Mouse (Mus musculus) spleen, postnatal 14 days (tissue): ENCODE measurements around the gene Slc16a11.

Source experiments
- DNase-seq, 2 experiments: peaks; one replicate each; pipeline ENCODE4 v3.0.0; 2021 to 2022; ENCODE audit warnings: low spot score in 2 of 2

The Slc16a11 gene

GRCm38 (mm10) chr11:70200036-70200608 is 12.4 kb upstream of the Slc16a11 start:
- DNase-seq = no peak

DNA sequence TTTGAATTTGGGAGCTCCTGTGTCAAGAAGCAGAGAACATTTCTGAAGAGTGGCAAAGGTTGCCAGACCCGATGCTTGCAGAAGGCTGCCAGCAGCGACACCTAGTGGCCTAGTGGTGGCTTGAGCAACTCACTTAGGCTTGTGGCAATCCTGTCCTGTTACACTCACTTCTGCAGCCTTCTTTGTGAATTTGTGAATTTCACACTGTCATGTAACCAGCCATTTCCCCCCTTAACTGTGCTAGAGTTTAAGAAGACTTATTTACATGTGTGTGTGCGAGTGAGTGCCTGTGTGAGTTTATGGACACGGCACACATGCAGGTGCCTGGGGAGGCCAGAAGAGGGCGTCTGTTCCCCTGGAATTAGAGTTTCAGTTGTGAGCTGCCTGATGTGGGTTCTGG is 10.9 kb upstream of the Slc16a11 start:
- DNase-seq = peak; percentile 46 to 72

DNA sequence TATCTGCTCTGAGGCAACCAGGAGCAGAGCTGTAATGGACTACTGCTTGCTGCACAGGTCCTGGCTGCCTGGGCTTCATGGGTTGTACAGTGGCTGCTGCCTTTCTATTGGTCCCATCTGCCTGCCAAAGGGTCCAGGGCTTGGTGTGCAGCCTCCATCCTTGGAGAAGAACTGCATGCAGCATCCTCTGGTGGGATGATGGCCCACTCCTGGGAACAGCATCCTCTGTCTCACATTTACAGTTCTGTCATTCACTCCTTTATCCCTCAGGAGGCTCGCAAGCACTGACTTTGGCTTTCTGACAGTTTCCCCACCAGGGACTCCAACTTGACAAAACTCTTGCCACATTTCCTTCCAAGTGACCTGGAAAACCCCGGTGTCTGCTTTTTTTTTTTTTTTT is 5.8 kb upstream of the Slc16a11 start:
- DNase-seq = no peak

DNA sequence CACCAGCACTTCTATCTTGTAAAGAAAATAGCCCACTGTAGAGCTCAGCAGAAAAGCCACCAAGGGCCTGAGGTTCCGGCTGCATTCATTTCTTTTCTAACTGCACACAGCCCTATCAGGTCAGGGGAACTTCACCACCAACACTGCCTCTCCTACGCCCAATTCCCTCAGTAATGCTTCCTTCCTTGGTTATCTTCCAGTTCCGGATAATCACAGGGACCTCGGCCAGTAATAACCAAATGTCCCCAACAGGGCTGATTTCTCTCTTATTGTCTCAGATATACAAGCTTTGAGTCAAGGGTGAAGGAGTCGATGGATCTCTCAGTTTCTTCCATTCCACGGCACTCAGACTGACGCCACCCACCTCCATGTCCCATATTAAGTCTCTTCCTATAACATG is 5.3 kb upstream of the Slc16a11 start:
- no peak for DNase-seq

- DNase-seq = no peak
Observed at GRCm38 (mm10) chr11:70208778-70209388, 3.7 kb upstream of the Slc16a11 start.

DNA sequence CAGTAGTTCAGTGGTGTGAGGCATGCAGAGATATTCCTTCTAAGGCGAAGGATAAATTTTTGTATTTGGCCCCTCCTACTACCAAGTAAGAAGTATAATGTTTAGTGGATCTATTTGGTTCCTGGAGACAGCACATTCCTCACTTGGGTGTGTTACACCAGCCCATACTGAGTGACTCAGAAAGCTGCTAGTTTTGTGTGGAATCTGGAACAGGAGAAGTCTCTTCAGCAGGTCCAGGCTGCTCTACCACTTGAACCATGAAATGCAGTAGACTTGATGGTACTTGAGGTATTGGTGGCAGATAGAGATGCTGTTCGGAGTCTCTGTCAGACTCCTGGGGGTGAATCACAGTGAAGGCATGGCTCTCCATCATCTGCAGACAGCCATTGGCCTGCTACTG is 1.9 kb upstream of the Slc16a11 start:
- no peak for DNase-seq

DNA sequence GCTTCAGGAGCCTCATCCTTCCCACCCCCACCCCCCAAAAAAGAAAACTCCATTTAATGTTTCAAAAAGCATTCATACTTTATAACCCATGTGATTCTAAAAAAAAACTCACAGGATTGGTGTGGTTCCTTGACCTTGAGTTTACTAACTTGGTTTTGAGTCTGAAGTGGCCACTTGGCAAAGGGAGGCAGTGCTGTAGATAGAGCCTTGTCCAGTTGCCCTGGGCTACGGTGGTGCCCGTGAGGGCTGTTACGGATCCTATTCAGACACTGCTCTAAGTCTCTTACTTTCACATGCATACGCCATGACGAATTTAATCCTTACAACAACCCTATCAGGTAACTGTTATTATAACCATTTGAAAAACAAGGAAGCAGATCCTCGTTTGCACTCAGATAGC is 580 bp upstream of the Slc16a11 start:
- DNase-seq = no peak

GRCm38 (mm10) chr11:70212896-70213295 is 344 bp downstream of the Slc16a11 start:
- DNase-seq = peak in 1 of 2 experiments; percentile 54

GRCm38 (mm10) chr11:70213736-70214135 is 1.2 kb downstream of the Slc16a11 start:
- DNase-seq = no peak

GRCm38 (mm10) chr11:70214191-70214855 is 1.8 kb downstream of the Slc16a11 start:
- no peak for DNase-seq

- DNase-seq = no peak
Observed at GRCm38 (mm10) chr11:70214856-70215209, 2.3 kb downstream of the Slc16a11 start.

- DNase-seq = no peak
Observed at GRCm38 (mm10) chr11:70215301-70215700, 2.7 kb downstream of the Slc16a11 start.

GRCm38 (mm10) chr11:70216103-70216502 is 3.6 kb downstream of the Slc16a11 start:
- DNase-seq = no peak

DNA sequence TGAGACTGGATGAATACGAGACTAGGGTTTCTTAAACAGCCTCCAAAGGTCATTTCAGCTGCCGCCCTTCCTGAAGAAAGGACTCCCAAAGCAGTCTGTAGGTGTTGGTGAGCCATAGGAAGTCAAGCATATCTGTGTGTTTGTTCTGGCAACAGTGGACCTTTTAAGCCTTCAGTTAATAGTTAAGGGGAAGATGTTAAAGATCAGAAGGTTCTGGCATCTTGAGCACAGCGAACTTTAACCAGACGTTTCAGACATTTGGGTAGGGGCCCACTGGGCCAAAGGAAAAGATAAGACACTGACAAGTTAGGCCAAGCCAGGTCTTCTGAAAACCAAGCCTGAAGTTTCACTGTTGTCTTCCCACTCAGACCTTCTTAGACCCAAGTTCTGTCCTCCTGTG is 5.5 kb downstream of the Slc16a11 start:
- no peak for DNase-seq

DNA sequence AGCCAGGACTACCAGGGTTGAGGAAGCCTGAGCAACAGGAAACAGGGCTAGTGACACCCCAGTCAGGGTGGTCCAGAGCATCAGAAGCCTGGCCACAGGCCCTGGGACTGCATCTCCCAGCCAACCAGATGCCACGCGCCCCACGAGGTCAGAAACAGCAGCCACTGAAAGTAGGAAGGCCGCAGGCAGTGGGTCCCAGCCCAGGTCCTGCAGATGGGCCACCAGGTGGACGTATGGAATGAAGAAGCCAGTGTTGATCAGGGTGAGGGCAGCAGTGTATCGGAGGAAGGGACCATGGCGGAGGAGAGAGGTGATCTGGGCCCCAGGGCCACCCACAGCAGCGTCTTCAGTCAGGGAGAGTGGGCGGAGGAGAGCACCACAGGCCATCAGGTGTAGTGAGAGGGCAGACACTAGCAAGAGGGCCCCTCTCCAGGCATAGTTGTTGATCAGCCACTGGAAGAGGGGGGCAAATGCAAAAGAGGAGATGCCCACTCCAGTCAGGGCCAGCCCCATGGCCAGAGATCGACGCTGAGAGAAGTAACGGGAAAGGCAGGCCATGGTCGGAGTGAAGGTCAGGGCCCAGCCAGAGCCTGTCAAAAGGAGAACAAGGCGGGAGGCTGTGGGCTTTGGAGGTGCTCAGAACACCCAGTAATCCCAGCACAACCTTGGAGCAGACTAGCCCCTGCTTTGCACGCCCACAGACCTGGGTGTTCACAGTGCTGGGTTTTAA is 6.4 kb downstream of the Slc16a11 start:
- no peak for DNase-seq

- DNase-seq = no peak
Observed at GRCm38 (mm10) chr11:70219873-70220272, 7.3 kb downstream of the Slc16a11 start.

DNA sequence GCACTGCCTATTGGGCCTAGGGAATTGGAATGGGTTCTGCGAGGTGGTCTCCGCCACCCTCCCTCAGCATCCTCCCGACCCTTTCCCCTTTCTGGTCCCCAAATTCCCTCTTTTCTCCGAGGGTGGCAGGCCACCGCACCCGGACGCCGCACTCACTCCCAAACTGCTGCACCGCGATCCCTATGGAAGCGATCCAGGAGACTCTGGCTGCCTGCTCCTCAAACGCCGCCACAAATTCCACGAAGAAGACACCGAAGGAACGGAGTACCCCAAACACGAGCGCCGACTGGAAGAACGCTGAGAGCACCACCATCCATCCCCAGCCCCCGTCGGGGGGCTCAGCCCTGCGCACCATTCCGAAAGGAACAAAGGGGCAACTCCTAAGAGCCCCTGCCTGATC is 7.8 kb downstream of the Slc16a11 start:
- no peak for DNase-seq

GRCm38 (mm10) chr11:70220731-70221602 is 8.4 kb downstream of the Slc16a11 start, which contains the start of gene Slc16a13:
Gene Slc16a13, minus strand, starts transcription at chr11:70221064.
- DNase-seq = peak; percentile 76 to 79

DNA sequence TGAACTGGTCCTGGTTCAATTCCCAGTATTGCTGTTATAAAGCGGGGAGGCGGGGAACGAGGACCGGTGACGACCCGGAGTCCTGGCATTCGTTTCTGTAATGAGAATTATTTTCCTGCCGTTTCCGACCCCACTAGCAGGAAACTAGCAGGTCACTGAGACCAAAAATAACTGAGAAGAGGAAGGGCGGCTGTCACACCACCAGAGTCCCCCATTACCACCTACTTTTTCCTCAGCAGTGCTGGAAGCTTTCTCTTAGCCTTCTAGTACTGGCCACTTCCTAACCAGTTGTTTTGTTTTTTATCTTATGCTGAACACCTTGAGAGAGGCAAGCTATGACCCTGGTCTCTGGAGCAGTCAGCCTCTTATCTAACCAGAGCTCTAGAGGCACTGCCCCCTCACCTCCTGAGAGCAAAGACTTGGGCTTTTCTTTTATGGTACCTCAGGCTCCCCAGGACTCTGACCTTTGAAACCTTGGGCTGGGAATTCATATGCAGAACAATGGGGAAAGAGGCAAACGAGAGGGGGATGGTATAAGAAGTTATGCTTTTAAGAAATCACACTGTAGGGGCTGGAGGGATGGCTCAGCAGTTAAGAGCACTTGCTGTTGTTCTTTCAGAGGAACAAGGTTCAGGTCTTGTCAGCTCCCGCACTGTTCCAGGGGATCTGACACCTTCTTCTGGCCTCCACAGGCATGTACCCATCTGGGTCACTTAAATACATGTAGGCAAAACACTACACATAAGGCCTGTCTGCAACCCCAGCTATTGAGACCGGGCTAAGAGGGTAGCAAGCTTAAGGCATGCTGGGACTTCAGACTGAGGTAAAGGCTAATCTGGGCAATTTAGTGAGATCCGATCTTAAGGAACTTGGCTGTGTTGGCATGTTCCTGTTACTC is 9.3 kb downstream of the Slc16a11 start:
- no peak for DNase-seq

- DNase-seq = no peak
Observed at GRCm38 (mm10) chr11:70223724-70224123, 11.2 kb downstream of the Slc16a11 start.
